Mouse (Mus musculus): ENCODE results near the gene Add2.

DNA sequence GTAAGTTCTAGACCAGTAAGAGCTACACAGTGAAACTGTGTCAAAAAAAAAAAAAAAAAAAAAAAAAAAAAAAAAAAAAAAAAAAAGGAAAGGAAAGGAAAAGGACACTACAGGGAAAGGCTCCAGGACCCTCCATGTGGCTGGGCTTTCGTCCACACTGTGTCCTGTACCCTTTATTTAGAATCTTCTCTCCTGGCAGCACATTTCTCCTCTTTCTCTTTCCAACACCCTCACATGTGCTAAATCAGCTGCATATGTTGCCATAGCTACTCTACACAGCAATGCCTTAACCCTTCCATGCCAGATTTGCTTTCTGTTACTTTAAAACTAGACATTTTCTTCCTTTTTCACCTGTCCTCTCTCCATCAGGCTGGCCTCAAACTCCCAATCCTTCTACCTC is 11.7 kb downstream of the Add2 start:
- TF ChIP-seq GATA1 (IDR thresholded peaks at IDR 0.05; ENCODE audit: borderline replicate concordance, low read length) (no peak), FLI1 (IDR thresholded peaks at IDR 0.05; ENCODE audit: low read length) (no peak)
